Mouse (Mus musculus) skeletal muscle tissue, postnatal 0 days (tissue): ENCODE data around the gene Etnppl. TPM values are rescaled to one million over a fixed set of nuclear protein-coding genes. Genes with fewer than 3 reads are reported as not detected.

Experiments used
- polyA plus RNA-seq: library from polyadenylated mRNA; unstranded; fragments of >200 nt; fragmentation: Nextera tagmentation; extraction: Ambion mirVana; gene quantifications from 2 replicates; pipeline ENCODE4 v1.2.1, GENCODE M21; 2015

The Etnppl gene
- polyA plus RNA-seq, result 0.18 and 0.19 TPM in 2 replicates

DNA sequence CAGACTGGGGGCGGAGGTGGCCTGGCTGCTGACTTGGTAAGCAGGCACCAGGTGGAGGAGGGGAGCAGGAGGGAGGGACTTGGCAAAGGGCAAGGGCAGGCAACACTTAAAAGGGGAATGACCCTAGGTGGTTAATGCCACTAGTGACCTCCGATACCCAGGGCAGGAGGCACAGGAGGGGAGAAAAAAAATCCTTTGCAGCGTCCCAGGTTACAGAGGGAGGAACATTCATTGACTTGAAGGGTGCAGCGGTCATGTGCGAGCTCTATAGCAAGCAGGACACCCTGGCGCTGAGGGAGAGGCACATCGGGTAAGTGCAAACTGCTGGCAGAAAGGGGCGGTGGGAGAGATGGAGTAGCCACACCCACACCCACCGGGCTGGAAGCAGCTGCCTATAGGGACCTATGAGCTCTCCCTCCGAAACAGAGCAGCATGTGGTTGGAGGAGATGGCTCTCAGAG, at the start of gene Etnppl:
Gene Etnppl, plus strand, starts transcription at position 10 of the 460 bp plus-strand sequence.

Other genes starting within 250 kb of the Etnppl start
- 156 and 186 TPM in 2 replicates for gene Ostc, start 92.0 kb downstream of the Etnppl start, polyA plus RNA-seq
- 561 and 644 TPM in 2 replicates for gene Rpl34, start 113.0 kb downstream of the Etnppl start, polyA plus RNA-seq